Mouse (Mus musculus): ENCODE data around the gene Antxr1. TPM values are rescaled to one million over a fixed set of nuclear protein-coding genes. Genes with fewer than 3 reads are reported as not detected.
A peak's percentile ranks its signal among the peaks of the same experiment; 100 is the strongest.

Gene Antxr1
- total RNA-seq, 2 experiments from 2014 or later: 6.2 to 15.9 TPM

DNA sequence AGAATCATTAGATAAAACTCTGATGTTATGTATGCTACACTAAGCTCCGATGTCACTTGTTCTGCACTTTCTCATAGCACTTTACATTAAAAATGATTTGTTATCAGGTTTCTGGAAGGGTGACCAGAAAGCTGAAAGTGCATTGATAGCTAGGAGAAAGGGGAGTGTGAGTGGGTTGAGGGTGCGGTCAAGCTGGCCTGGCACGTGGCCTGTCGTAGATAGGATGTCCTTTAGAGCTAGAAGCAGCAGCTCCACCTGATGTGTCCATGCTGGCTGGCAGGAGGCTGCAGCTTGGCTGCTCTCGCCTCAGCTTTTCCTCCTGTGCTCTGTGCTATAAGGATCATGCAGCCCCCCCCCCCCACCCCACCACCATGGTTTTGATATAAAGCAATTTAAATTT is 243.1 kb downstream of the Antxr1 start:
- no peak for TF ChIP-seq CTCF (IDR thresholded peaks at IDR 0.05)
- intact Hi-C loops (cut with DNase I): no loop called here
- DNase-seq: no peak
- H3K27ac ChIP-seq: no peak overlapping the region
- no peak overlapping the region for H3K4me3 ChIP-seq

DNA sequence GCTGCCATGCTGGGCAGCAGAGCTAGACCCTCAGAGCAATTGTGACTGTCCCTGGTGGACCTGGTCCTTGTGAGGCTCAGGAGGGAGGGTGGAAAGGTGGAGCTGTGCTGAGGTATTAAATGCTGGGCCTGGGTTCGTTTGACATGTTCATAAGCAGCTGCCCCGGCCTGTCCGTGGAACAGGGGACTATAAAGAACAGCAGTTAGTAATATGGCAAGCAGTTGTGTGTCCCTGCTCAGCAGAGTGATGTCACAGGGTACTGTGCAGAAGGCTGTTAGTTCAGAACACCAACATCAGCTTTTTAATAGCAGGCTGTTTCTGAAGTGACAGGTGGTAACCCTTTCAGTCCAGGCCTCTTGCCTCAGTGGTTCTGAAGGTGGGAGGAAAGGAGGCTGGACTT is 244.7 kb downstream of the Antxr1 start:
- intact Hi-C loops (cut with DNase I): no loop called here
- TF ChIP-seq CTCF (IDR thresholded peaks at IDR 0.05): no peak
- DNase-seq: no peak
- H3K27ac ChIP-seq: no peak overlapping the region
- no peak overlapping the region for H3K4me3 ChIP-seq

DNA sequence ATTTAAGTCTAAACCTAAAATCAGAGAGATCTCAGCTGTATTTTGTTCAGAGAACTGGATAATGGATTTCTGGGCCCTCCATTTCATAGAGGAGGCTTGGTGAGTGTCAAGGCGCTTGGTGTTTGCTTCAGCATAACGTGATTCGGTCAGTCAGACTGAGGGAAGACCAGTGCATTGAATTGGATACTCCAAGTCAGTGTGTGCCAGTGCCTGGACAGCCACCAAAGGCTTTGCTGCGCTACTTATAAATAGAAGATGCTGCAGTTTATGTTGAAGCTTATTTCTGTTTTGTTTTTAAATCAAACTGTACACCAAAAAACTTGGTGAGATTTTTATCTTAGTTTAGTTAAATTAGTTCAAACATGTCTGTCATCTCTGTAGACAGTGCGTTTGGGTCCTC is 247.3 kb downstream of the Antxr1 start:
- H3K4me3 ChIP-seq: no peak overlapping the region
- TF ChIP-seq CTCF (IDR thresholded peaks at IDR 0.05): no peak
- peak overlapping the region; percentile 72 for H3K27ac ChIP-seq
- intact Hi-C loops (cut with DNase I): no loop called here
- DNase-seq: peak; percentile 73

DNA sequence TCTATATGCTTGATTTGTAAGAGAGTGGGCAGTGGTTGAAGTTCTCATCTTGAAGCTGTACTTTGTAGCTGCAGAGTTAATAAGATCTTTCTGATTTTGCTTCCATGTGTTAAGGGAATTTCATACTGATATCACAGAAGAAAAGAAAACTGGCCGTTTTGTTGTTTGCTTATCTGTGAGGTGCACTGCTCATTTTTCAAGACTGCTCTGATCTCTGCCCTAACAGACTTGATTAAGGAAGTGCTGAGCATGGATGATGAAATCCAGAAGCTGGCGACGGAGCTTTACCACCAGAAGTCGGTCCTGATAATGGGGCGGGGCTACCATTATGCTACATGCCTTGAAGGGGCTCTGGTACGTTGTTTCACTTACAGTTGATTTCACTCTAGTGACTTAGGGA is 250.6 kb downstream of the Antxr1 start:
- DNase-seq: no peak
- H3K27ac ChIP-seq: no peak overlapping the region
- no peak for TF ChIP-seq CTCF (IDR thresholded peaks at IDR 0.05)
- H3K4me3 ChIP-seq: no peak overlapping the region
- intact Hi-C loops (cut with DNase I): no loop called here

Other genes with a start within 250 kb of the Antxr1 start
- gene D6Ertd527e, start 231.1 kb downstream of the Antxr1 start, total RNA-seq (2021): not detected
- not detected for gene Gkn1, start 15.1 kb upstream of the Antxr1 start, total RNA-seq (2021)
- gene Gkn2, start 37.5 kb upstream of the Antxr1 start, total RNA-seq (2021): not detected
- gene Gkn3, start 53.1 kb upstream of the Antxr1 start, total RNA-seq (2021): 1 to 10 TPM; 1.0 to 1.2 TPM
- not detected for gene Bmp10, start 93.2 kb upstream of the Antxr1 start, total RNA-seq (2021)
- gene Arhgap25, start 197.4 kb upstream of the Antxr1 start, total RNA-seq (2021): 1 to 10 TPM in 1 of 2 experiments, under 1 TPM in 1; 0.69 to 1.3 TPM